Mouse (Mus musculus) CH12F3 (cell line): ENCODE measurements around the gene Tiam2.
"Not testable (repeated sequence)": the region's sequence is repeated elsewhere in the genome, so short reads cannot be mapped to it uniquely, and the experiment has no call there.

Source experiments
- in situ Hi-C: fragments of 300-500 bp; cut with MboI; formaldehyde crosslinking; loops from 2 replicates; pipeline ENCODE4 v1.14.3; 2020; ENCODE audit warnings: low sequenced_read_pairs

The Tiam2 gene

DNA sequence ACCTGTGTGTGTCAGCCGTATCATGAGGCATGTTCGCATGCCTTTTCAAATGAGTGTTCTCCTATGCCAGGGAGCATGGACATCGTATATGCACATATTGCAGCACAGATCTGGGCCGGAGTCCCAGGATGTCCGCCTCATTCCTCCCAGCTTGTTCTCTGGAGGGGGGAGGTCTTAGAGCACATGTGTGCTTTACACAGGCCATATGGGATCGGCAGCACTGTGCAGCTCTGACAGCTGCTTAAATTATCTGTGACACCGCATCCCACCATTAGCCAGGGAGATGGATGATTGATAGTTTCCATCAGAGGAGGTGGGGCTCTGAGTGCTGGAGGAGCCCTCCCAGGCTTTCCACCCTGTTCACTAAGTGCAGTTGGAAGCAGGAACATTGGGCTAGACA lies 12.4 kb downstream of the Tiam2 start:
- in situ Hi-C loops: no loop called here

DNA sequence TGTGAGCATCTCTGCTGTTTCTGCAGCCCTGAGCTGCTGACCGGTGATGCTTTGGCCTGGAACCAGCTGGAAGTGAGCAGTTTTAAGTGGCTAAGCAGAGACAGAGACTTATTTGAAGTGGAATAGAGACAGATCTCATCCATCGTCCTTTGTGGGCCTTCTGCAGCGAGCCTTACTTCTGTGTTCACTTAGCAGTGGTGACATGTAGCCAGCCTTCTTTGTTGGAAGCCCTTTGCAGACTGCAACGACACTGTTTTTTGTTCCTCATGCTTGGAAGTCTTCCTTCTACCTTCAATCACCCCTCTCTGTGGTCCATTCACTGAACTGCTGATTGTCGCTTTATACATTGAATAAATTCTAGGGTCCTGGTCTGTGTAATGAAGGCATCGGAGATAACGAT lies 18.5 kb downstream of the Tiam2 start:
- in situ Hi-C loops: no loop called here

DNA sequence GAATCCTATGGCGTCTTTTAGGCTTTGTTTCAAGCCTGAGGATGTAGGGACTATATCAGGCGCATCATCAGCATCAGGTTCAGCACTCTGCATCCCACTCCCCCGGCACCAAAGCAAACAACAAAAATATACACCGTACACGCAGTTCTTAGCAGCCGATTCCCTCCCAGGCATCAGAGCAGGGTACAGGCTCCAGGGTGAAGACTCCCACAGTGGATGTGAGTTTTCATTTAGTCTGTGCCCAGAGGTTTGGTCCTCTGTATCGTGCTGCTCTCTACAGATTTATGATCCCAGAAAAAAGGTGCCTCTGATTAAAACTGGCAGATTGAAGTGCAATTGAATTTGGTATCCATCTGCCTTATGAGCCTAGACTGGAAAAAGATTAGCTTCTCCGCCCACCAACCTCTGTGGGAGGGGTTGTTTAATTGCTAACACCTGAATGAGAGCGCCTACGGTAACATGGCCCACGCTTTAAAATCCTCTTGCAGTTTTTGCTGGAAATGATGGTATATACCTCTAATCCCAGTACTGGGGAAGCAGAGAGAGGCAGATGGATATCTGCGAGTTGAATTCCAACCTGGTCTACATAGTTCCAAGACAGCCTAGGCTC lies 19.0 kb downstream of the Tiam2 start:
- in situ Hi-C loops: no loop called here

DNA sequence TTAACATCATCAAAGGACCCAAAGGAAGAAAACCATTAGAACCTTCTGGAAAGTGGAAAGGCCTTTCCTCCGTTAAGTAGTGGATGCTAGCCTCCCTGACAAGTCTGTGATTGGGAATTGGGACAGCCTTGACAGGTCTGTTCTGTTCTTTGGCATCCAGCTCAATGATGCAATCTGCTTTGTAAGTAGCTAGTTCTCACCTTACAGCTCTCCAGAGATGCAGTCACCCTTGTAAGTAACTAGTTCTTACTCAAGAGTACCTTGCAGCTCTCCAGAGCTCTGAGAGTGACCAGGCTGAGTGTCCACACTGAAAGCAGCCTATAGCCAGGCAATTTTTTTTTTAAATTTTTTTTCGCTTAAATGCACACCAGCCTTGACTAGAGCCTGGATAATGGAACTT lies 21.4 kb downstream of the Tiam2 start:
- in situ Hi-C loops: no loop called here

DNA sequence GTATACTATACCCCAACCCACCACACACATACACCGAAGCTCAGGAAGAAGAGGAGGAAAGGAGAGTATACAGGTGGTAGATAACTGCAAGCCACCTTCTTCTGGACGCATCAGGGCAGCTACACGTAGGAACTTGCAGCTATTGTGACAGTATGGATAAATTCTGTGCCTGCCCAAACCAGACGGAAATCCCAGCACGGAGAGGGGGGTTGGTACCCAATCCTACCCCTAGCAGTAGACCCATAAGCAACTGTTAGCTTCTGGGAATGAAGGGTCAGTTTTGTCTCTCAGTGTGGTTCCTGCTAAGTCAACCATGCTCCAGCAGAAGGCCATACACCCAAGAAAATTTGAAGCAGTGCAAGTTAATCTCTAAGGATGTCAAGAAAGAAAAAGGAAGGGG lies 23.0 kb downstream of the Tiam2 start:
- in situ Hi-C loops: no loop called here

DNA sequence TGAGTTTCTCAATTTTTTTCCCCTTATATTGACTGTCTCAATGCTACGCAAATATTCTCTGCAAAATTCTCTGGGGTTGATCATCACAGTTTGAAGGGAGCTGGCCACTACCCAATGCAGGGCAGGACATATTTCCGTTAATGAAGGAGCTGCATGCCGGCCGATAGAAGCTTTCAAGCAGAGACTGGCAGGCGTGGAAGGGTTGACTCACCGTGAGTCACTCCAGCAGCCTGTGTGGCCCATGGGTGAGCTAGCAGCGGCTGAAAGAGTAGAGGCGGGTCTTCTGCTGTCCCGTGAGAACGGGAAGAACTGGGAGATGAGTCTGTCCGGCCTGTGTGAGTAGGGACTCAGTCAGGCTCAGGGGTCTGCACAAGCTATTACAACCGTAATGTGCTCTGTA lies 23.6 kb downstream of the Tiam2 start:
- in situ Hi-C loops: no loop called here

DNA sequence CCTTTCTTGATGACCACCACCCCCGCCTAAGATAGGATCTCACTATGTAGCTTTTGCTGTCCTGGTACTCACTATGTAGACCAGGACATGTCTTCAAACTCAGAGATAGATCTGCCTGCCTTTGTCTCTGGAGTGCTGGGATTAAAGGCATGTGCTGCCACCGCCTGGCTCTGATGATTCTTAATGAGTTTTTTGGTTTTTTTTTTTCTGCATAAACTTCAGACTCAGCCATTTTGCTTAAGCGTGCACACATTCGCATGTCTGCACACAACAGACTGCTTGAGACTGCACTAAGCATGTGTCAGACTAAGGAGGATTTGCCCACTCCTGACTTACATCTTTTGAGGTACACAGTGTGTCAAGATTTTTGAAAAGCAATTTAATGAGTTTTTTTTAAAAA lies 24.0 kb downstream of the Tiam2 start:
- in situ Hi-C loops: no loop called here

DNA sequence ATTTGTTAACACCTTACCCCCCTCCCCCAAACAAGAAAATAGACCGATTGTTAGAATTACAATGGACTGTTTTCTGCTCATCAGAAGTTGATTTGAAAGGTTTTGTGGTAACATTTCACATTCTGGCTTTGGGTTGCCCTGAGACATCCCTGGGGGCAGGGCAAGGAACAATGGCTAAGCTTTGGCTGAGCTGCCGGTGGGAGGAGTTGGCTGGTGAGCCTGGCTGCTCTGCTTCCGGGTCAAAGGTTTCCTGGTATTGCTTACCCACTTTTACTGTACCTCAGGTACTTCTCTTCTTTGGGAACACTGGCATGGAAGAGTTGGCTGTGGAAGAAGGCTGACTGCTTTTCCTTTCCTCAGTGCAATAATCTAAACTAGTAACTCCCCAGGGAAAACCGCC lies 25.3 kb downstream of the Tiam2 start:
- in situ Hi-C loops: no loop called here

DNA sequence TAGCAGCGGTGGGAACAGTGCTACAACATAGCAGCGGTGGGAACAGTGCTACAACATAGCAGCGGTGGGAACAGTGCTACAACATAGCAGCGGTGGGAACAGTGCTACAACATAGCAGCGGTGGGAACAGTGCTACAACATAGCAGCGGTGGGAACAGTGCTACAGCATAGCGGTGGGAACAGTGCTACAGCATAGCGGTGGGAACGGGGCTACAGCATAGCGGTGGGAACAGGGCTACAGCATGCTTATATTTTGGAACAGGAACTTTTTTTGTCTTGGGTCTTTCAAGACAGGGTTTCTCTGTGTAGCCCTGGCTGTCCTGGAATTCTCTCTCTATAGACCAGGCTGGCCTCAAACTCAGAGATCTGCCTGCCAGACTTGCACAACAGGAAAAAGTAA lies 26.8 kb downstream of the Tiam2 start:
- in situ Hi-C loops: not testable (repeated sequence)

DNA sequence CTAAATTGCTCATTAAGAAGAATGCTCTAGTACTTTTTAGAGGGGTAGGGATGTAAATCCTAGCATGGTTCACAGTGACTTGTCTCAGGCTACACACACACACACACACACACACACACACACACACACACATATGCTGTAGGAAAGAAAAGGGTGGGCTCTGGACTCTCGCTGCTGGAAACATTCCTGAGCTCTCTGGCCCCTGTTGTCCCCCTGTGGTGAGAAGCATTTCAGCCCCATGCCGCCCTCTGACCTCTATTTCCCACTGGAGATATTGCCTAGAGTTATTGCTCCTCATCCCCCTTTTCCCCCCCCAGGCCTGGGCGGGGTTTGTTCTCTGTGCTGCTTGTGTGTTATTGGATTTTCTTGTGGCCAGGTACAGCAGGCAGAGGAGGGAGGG lies 28.5 kb downstream of the Tiam2 start:
- in situ Hi-C loops: no loop called here

DNA sequence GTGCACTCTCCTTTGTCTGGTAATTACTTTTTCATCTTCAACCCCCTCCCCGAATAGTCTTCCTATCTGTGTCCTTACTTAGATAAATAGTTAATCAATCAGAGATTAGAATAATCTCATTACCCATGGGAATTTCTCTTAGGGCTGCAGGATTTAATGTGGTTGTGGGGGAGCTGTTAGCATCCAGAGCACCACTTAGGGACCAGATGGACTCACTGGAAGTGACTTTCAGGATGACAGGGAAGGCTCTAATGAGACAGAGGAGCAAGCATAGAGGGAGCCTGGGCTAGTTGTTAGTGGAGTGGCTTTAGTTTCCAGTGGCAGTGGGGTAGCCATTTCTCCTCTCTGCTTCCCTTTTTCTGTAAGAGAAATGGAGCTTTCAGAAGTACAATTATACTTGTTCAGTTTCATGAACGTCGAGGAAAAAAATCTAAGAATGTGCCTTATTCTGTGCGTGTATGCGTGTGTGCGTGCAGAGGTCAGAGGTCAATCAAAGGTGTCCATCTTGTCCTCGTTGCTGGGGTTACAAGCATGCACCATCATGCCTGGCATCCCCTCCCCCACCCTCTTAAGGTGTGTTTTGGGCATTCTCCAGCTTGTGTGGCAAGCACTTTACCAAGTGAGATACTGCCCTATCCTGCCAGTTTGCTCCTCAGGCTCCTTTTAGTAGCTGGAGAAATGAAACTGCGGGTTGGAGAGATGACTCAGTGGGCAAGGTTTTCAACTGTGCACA lies 30.4 kb downstream of the Tiam2 start:
- in situ Hi-C loops: no loop called here

DNA sequence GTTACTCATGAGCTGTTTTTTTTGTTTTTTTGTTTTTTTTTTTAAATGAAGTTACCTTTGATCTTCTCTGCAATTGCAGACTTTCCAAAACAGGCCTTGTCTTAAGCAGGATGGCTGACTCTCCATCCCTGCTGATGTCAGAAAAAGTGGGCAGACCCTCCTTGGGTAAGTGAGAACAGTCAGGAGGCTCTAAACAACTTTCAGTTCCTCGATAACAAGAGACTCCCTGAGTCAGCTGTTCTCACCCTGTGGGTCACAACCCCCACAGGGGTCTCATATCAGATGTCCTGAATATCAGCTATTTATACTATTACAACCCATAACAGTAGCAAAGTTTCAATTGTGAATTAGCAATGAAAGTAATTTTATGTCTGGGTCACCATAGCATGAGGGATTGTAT lies 33.9 kb downstream of the Tiam2 start:
- in situ Hi-C loops: no loop called here

DNA sequence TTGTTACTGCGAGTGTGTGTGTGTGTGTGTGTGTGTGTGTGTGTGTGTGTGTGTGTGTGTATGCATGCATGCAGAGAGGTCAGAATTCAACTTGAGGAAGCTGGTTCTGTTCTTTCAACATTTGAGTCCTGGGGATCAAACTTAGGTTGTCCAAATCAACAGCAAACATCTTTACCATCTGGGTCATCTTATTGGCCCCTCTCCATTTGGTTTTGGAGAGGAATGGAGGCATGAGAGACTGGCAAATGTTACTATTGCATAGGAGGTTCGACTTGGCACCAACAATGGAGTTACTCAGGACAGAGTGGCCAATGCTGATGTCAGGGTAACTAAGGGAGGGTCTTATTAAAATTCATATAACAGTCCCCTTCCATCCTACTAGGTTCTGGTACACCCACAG lies 35.4 kb downstream of the Tiam2 start:
- in situ Hi-C loops: no loop called here

DNA sequence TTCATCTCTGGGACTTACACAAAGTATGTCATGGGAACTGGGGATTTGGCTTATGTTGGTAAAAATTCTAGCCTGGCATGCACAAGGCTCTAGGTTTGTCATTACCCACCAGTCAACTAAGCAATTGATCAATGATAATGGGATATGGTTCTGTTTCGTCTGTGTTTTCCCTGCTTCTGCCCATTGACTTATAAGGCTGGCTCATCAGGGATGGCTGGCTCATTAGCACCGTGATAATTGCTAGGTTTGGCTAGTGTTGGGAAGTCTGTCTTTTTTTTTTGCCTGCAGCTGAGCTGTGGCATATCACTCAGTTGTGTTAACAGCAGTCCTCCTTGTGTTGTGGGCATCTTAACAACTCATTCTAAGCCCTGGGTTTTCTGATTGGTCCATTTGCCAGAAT lies 36.8 kb downstream of the Tiam2 start:
- in situ Hi-C loops: no loop called here

DNA sequence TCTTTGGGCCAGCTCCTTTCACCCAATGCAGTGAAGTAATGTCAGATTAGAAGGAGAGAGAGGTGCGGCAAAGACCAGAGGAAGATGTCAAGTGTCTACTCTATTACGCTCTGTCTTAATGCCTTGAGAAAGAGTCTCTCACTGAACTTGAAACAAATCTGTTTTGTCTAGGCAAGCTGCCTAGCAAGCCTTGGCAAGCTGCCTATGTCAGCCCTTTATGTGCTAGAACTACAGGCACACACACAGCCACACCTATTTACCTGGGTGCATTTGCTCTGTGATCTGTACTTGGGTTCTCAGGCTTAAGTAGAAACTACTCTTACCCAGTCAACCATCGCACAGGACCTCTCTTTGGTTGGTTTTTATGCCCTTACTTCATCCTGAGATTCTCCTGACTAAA lies 40.4 kb downstream of the Tiam2 start:
- in situ Hi-C loops: no loop called here

DNA sequence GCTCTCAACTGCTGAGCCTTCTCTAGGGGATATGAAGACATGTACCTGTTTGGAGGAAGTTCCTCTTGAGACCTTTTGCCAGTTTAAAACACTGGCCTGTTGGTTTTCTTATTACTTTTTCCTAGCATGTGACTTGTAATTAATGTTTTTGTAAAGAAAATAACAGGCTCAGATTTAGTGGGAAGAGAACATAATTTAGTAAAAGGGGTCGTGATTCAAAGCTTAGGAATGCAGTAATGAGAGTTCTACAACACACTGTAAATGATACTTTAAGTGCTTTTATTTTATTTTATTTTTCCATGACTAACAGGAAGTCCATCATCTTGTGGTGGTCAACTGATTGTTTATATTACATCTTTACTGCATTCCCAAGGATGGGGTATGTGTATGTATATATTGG lies 42.0 kb downstream of the Tiam2 start:
- in situ Hi-C loops: no loop called here

DNA sequence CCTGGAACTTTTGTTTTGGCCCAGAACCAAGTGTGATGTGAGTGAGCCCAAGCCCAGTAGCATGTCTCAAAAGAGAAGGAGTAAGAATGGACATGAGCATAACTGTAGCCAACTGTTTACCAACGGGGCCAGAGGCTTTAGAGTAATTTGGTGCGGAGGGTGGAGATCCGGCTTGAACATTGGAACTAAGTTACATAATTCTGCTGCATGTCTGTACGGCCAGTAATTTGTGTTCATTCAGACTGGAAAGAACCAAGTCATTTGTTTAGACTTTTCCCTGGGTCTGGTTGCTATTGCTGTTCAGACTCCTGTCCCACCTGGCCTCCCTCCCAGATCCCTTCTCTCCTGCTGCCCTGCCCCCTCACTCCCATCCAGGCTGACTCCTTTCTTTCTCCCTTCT lies 43.3 kb downstream of the Tiam2 start:
- in situ Hi-C loops: no loop called here

DNA sequence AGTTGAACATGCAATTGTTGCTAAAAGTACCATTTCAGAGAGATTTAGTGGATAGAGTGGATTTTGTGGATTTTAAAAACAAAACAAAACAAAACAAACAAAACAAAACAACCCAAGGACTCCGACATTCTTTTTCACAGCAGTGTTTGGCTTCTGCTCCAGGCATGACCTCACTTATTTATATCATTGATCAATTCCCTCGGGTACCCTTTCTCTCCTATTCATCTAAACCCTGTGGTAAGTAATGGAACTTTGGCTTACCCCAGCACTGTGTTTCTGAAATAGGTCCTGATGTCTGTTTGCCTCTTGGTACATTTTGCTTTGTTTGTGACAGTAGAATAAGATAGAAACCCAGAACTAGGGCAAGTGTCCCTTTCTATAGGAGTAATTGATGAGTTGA lies 52.2 kb downstream of the Tiam2 start:
- in situ Hi-C loops: no loop called here

DNA sequence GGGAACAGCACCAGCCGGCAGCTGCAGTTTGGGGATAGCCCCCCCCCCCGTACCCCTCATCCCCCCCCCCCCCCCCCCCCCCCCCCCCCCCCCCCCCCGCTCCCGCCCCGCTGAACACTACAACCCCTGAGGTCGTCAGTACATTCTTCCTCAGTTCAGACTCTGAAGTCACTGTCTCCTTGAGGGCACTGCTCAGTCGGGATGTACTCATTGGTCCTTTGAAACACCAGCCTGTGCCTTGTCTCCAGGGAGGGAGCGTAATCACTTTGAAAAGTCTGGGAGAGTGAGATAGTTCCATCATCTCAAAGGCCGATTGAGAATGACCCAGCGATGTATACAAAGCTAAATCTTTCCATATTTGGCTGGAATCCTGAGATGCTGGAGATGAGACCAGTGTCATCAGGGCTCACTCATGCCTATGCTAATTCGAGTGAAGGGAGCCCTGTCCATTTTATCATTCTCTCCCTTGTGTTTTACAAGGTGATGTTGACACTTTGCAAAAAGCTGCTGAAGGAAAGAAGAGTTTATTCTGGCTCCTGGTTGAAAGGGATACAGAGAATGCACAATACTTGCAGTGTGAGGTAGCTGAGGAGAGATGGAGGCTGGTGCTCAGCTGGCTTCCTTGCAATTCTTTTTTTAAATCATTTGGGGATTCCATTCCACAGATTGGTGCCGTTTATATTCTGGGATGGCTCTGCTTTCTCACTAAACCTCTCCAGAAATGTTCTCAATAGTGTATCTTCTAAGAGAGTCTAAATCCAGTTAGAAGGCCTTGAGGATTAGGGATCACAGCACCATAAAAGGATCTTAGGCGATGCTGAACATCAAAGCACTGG lies 53.6 kb downstream of the Tiam2 start:
- in situ Hi-C loops: no loop called here

DNA sequence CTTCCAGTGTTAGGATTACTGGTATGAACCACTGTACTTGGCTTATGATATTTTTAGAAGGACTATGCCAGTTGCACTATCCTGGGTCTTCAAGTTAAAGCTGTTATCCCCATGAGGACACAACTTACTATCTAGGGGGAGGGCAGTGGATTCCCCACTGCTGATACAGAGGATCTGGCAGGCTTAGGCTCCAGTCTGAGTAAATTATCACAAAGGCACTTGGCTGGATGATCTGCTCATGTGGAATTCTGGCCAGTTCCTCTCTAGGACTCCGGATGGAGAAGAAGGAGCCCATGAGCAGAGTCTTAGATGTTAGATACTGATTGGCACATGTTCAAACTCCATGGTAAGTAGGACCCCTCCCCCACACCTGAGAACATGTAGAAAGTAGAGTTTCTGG lies 59.0 kb downstream of the Tiam2 start:
- in situ Hi-C loops: no loop called here

DNA sequence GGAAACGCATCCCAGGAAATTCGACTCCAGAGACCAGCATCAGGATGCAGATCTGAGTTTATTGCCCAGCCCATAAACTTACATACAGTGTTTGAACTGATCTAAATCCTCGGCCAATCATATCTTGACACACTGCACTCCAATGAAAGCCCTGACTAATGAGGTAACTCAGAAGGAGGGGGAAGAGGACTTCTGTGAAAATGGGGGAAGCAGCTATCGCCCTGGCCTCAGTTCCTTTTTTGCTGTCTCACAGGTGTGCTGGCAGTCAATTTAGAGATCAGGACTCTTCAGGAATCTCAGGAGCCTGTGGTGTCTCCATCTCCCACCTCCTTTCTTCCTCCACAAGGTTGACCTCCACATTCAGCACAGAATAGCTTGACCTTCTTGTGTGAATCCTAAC lies 61.4 kb downstream of the Tiam2 start:
- in situ Hi-C loops: no loop called here

DNA sequence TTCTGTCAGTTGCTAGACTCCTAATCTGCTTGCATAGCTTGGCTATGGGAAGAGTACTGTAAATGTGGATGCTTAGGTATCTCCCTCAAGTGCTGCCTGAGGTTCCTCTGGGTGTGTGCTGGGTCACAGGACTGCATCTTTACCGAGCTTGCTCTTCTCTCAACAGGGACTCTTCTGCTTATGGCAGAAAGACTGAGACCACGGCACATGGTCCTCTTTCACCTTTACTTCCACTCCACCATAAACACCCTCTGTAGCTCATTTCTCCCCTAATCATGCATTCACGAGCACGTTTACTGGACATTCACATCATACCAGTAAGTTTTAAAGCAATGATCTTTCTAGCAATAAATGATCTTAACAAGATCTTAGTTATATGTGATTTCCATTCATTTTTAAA lies 63.4 kb downstream of the Tiam2 start:
- in situ Hi-C loops: no loop called here
